Mouse (Mus musculus): ENCODE measurements at regions not wholly inside any gene's neighbourhood (a gene's known extent, or its start where the extent isn't known, plus 50 kb on each side); places are given as distances from the start of the nearest gene placed in this dataset.

DNA sequence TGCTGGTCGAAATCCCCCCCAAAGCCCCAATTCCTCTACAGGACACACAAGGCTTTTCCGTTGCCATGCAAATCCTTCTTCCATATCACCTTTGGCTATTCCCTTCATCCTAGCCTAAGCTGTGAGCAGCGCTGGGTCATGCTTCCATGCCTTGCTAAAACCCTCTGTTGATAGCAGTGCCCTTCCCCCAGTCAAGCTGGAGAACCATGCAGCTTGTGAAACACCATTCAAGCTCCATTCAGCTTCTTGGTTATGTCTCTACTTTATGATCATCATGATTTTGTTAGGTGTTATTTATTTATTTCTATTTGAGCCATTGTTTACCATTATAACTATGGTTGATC, 105.7 kb downstream of the Lrig3 start:
- TF ChIP-seq POLR2A (IDR thresholded peaks at IDR 0.05; ENCODE audit: borderline replicate concordance, extremely low read depth, insufficient read depth, insufficient read length, poor library complexity, severe bottlenecking) (no peak), CTCF (IDR thresholded peaks at IDR 0.05; ENCODE audit: borderline replicate concordance, extremely low read depth, insufficient read depth, insufficient read length) (no peak)
